Mouse (Mus musculus) midbrain, embryonic 11.5 days (tissue): Measurements from ENCODE around the gene Gm11168. TPM values are rescaled to one million over a fixed set of nuclear protein-coding genes. Genes with fewer than 3 reads are reported as not detected.
"Not testable (repeated sequence)": the region's sequence is repeated elsewhere in the genome, so short reads cannot be mapped to it uniquely, and the experiment has no call there.

Experiments
- ATAC-seq: fragments of 200-750 bp; cut with Nextera tagmentation; 2 replicates; pipeline ENCODE4 v1.8.0; 2017; ENCODE audit warnings: moderate TSS enrichment, moderate library complexity; ENCODE audit not compliant: low FRiP score
- DNase-seq: peaks from one replicate; pipeline ENCODE4 v3.0.0; 2015; ENCODE audit warnings: low spot score; ENCODE audit errors: missing footprints
- H3K27ac ChIP-seq: fragments of 300-500 bp; sonication (generic); 2 replicates; pipeline ENCODE4 v1.5.1; 2014; ENCODE audit warnings: low read depth, low read length
- H3K27me3 ChIP-seq: fragments of 300-500 bp; sonication (generic); 2 replicates; pipeline ENCODE4 v1.6.1; 2014; ENCODE audit warnings: mild to moderate bottlenecking, low read length, moderate library complexity, mixed read lengths; ENCODE audit not compliant: control insufficient read depth, insufficient read depth
- H3K36me3 ChIP-seq: fragments of 300-500 bp; sonication (generic); 2 replicates; pipeline ENCODE4 v1.6.1; 2014; ENCODE audit warnings: mild to moderate bottlenecking, low read length, moderate library complexity, mixed read lengths; ENCODE audit not compliant: control insufficient read depth, insufficient read depth
- H3K4me1 ChIP-seq: fragments of 300-500 bp; sonication (generic); 2 replicates; pipeline ENCODE4 v1.6.1; 2014; ENCODE audit warnings: low read length; ENCODE audit not compliant: control insufficient read depth, insufficient read depth
- H3K4me2 ChIP-seq: fragments of 300-500 bp; sonication (generic); 2 replicates; pipeline ENCODE4 v1.6.1; 2014; ENCODE audit warnings: mild to moderate bottlenecking, moderate library complexity
- H3K4me3 ChIP-seq: fragments of 300-500 bp; sonication (generic); 2 replicates; pipeline ENCODE4 v1.5.1; 2014; ENCODE audit warnings: low read depth, low read length
- H3K9ac ChIP-seq: fragments of 300-500 bp; sonication (generic); 2 replicates; pipeline ENCODE4 v1.6.1; 2014; ENCODE audit warnings: low read length
- H3K9me3 ChIP-seq: fragments of 300-500 bp; sonication (generic); 2 replicates; pipeline ENCODE4 v1.6.1; 2016; ENCODE audit warnings: low read length; ENCODE audit not compliant: control insufficient read depth
- WGBS: fragments of 180-500 bp; shearing (Covaris S2); extraction: QIAGEN DNeasy Blood & Tissue Kit; methylation state at CpG from one replicate; pipeline ENCODE4 v1.1.7; 2014; 5-methylcytosine and 5-hydroxymethylcytosine counted together
- polyA plus RNA-seq: library from polyadenylated mRNA; unstranded; fragments of >200 nt; fragmentation: Nextera tagmentation; extraction: Ambion mirVana; gene quantifications from 2 replicates; pipeline ENCODE4 v1.2.1, GENCODE M21; 2014

Gm11168 gene
- polyA plus RNA-seq, 1 experiment from 2014 or later: not detected

- WGBS: 61% methylated on average over 15 of the region's 16 CpGs
- not testable (repeated sequence) for H3K4me3 ChIP-seq, H3K27ac ChIP-seq, H3K9me3 ChIP-seq, ATAC-seq, DNase-seq, H3K36me3 ChIP-seq, H3K4me1 ChIP-seq, H3K27me3 ChIP-seq, H3K9ac ChIP-seq, H3K4me2 ChIP-seq
Observed at GRCm38 (mm10) chr9:3023985-3024648, 21.0 kb downstream of the Gm11168 start.

GRCm38 (mm10) chr9:3024912-3025467 is 21.8 kb downstream of the Gm11168 start, which contains the start of gene Gm10717:
Gm10717 (plus strand) TSS chr9:3025417.
- not testable (repeated sequence) for H3K4me1 ChIP-seq, H3K4me2 ChIP-seq

GRCm38 (mm10) chr9:3025653-3026052 is 22.5 kb downstream of the Gm11168 start:
- H3K4me1 ChIP-seq, ATAC-seq, H3K27ac ChIP-seq, H3K27me3 ChIP-seq, DNase-seq, H3K4me3 ChIP-seq, H3K9me3 ChIP-seq, H3K9ac ChIP-seq, H3K36me3 ChIP-seq, H3K4me2 ChIP-seq: not testable (repeated sequence)
- WGBS: 67% methylated on average over 4 of the region's 6 CpGs

More at GRCm38 (mm10) chr9:3024912-3025467, 21.8 kb downstream of the Gm11168 start, which contains the start of gene Gm10717:
- WGBS: 71% methylated on average over 12 of the region's 12 CpGs
- H3K9ac ChIP-seq, H3K4me3 ChIP-seq, ATAC-seq, H3K9me3 ChIP-seq, H3K27ac ChIP-seq, DNase-seq, H3K27me3 ChIP-seq, H3K36me3 ChIP-seq: not testable (repeated sequence)

GRCm38 (mm10) chr9:3026136-3026535 is 23.0 kb downstream of the Gm11168 start:
- not testable (repeated sequence) for ATAC-seq, H3K36me3 ChIP-seq, H3K9ac ChIP-seq, H3K9me3 ChIP-seq, H3K27ac ChIP-seq, H3K4me1 ChIP-seq, H3K27me3 ChIP-seq, H3K4me3 ChIP-seq, DNase-seq, H3K4me2 ChIP-seq
- WGBS: 75% methylated on average over 5 of the region's 5 CpGs

- not testable (repeated sequence) for ATAC-seq, H3K9ac ChIP-seq, H3K4me2 ChIP-seq, DNase-seq, H3K9me3 ChIP-seq, H3K4me1 ChIP-seq, H3K4me3 ChIP-seq, H3K27me3 ChIP-seq, H3K36me3 ChIP-seq, H3K27ac ChIP-seq
- 66% methylated on average over 9 of the region's 9 CpGs for WGBS
Observed at GRCm38 (mm10) chr9:3026741-3027140, 23.6 kb downstream of the Gm11168 start.

DNA sequence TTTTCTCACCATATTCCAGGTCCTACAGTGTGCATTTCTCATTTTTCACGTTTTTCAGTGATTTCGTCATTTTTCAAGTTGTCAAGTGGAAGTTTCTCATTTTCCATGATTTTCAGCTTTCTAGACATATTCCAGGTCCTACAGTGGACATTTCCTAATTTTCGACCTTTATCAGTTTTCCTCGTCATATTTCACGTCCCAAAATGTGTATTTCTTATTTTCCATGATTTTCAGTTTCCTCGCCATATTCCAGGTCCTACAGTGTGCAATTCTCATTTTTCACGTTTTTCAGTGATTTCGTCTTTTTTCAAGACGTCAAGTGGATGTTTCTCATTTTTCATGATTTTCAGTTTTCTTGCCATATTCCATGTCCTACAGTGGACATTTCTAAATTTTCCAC is 24.1 kb downstream of the Gm11168 start:
- peak; percentile 97 for DNase-seq
- H3K4me3 ChIP-seq, H3K4me1 ChIP-seq, H3K36me3 ChIP-seq, H3K9ac ChIP-seq, H3K27me3 ChIP-seq, H3K9me3 ChIP-seq, H3K27ac ChIP-seq, ATAC-seq, H3K4me2 ChIP-seq: not testable (repeated sequence)
- WGBS: 72% methylated on average over 9 of the region's 9 CpGs

DNA sequence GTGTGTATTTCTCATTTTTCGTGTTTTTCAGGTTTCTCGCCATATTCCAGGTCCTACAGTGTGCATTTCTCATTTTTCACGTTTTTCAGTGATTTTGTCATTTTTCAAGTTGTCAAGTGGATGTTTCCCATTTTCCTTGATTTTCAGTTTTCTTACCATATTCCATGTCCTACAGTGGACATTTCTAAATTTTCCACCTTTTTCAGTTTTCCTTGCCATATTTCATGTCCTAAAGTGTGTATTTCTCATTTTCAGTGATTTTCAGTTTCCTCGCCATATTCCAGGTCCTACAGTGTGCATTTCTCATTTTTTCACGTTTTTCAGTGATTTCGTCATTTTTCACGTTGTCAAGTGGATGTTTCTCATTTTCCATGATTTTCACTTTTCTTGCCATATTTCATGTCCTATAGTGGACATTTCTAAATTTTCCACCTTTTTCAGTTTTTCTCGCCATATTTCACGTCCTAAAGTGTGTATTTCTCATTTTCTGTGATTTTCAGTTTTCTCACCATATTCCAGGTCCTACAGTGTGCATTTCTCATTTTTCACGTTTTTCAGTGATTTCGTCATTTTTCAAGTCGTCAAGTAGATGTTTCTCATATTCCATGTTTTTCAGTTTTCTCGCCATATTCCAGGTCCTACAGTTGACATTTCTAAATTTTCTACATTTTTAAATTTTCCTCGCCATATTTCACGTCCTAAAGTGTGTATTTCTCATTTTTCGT is 26.3 kb downstream of the Gm11168 start:
- WGBS: 62% methylated on average over 12 of the region's 16 CpGs
- not testable (repeated sequence) for H3K4me3 ChIP-seq, H3K27me3 ChIP-seq, H3K36me3 ChIP-seq, H3K27ac ChIP-seq, DNase-seq, H3K4me2 ChIP-seq, ATAC-seq, H3K9me3 ChIP-seq, H3K9ac ChIP-seq, H3K4me1 ChIP-seq

DNA sequence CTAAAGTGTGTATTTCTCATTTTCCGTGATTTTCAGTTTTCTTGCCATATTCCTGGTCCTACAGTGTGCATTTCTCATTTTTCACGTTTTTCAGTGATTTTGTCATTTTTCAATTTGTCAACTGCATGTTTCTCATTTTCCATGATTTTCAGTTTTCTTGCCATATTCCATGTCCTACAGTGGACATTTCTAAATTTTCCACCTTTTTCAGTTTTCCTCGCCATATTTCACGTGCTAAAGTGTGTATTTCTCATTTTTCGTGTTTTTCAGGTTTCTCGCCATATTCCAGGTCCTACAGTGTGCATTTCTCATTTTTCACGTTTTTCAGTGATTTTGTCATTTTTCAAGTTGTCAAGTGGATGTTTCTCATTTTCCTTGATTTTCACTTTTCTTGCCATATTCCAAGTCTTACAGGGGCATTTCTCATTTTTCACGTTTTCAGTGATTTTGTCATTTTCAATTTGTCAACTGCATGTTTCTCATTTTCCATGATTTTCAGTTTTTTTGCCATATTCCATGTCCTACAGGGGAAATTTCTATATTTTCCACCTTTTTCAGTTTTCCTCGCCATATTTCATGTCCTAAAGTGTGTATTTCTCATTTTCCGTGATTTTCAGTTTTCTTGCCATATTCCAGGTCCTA is 27.7 kb downstream of the Gm11168 start:
- not testable (repeated sequence) for H3K9me3 ChIP-seq, H3K9ac ChIP-seq, H3K27ac ChIP-seq, H3K36me3 ChIP-seq, H3K4me2 ChIP-seq, H3K4me1 ChIP-seq, H3K4me3 ChIP-seq, H3K27me3 ChIP-seq
- ATAC-seq (peak; percentile 41; the same call in 1 of the 2 replicates), DNase-seq (peak; percentile 100)
- 68% methylated on average over 2 of the region's 10 CpGs for WGBS

DNA sequence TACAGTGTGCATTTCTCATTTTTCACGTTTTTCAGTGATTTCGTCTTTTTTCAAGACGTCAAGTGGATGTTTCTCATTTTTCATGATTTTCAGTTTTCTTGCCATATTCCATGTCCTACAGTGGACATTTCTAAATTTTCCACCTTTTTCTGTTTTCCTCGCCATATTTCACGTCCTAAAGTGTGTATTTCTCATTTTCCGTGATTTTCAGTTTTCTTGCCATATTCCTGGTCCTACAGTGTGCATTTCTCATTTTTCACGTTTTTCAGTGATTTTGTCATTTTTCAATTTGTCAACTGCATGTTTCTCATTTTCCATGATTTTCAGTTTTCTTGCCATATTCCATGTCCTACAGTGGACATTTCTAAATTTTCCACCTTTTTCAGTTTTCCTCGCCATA is 31.2 kb downstream of the Gm11168 start, which contains the start of gene Gm17535:
Gene Gm17535, plus strand, starts transcription at position 301 of the 400 bp plus-strand sequence.
- H3K4me2 ChIP-seq, H3K9ac ChIP-seq, H3K9me3 ChIP-seq, DNase-seq, H3K4me1 ChIP-seq, H3K36me3 ChIP-seq, H3K27me3 ChIP-seq, ATAC-seq, H3K4me3 ChIP-seq, H3K27ac ChIP-seq: not testable (repeated sequence)
- WGBS: no CpG with 5 or more reads among the region's 8 CpGs
